ENCODE assay signal across 12 mouse cellular contexts in the genomic region with DNA sequence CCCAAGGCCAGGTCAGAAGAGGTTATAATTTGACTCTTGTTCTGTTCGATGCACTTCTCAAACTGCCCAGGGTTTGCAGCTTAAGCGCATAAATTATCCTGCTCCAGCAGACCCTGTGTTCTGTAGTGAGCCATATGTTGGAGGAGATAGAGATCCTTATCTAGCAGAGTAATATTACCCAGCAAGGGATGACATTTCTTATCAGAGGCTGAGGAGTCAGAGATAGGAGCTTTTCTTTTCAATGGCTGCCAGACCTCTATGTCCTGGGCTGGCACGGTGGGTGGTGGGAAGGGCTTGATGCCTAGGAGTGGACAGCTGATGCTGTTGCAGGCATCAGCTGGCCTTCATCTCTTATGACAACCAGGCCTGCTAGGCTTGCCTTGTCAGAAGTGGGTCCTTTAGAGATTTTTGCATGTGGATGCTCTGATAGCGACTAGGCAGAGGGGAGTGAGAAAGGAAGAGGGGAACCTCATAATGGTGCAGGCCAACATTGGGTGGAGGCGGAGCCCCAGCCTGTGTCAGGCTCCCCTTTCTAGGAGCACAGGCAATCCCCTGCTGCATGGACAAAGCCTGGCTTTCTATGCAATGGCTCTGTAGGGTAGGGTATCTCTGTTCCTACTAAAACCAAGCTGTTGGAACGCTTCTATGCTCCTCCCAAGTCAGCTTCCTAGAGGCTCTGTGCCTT.
DNase-seq lines count a peak whose midpoint lies in the region; ATAC-seq lines count a peak whose summit lies in the region.
"Had no signal": no experiment of that assay in that cellular context is flagged by ENCODE, and none has a peak within 500 bp of the region (broad histone marks: within the 10 kb centered on the region; RNA-seq: fewer than 3 reads in every experiment).

No protein-coding gene starts in this region.

- no peaks in the 10 kb centered on the region for H3K36me3 ChIP-seq in hindbrain, embryonic 14.5 days (replicated peaks; ENCODE audit: control insufficient read depth, insufficient read depth)
- H3K36me3 ChIP-seq in hindbrain, embryonic 10.5 days: no peaks in the 10 kb centered on the region
- H3K36me3 ChIP-seq: heart, embryonic 13.5 days; midbrain, embryonic 12.5 days had no signal

- no peak overlapping the region for H3K4me2 ChIP-seq in hindbrain, embryonic 14.5 days (replicated peaks)
- H3K4me2 ChIP-seq: heart, embryonic 13.5 days; lung, embryonic 14.5 days; midbrain, embryonic 12.5 days had no signal

- 78% methylated on average over 6 of the region's 6 CpGs for WGBS in hindbrain, embryonic 14.5 days
- WGBS in hindbrain, embryonic 10.5 days: 81% methylated on average over 6 of the region's 6 CpGs

- no peaks in the 10 kb centered on the region for H3K27me3 ChIP-seq in hindbrain, embryonic 14.5 days (ENCODE audit: control insufficient read depth, insufficient read depth, low read length)
- H3K27me3 ChIP-seq in hindbrain, embryonic 10.5 days (ENCODE audit: insufficient read depth, poor library complexity, severe bottlenecking): no peaks in the 10 kb centered on the region
- H3K27me3 ChIP-seq: midbrain, embryonic 12.5 days had no signal

- DNase-seq in hindbrain, embryonic 14.5 days (ENCODE audit: low spot score): no peak
- no peak for DNase-seq in hindbrain, embryonic 10.5 days (ENCODE audit: low spot score)
- DNase-seq in MEL-GATA-1-ER (ENCODE audit: extremely low read depth, low read depth): peak; percentile 92
- DNase-seq in kidney, postnatal 14 days: no peak
- DNase-seq: cerebellum, adult 11 months; lung, embryonic 14.5 days had no signal

- no peaks in the 10 kb centered on the region for H3K4me1 ChIP-seq in hindbrain, embryonic 14.5 days (replicated peaks; ENCODE audit: control insufficient read depth, insufficient read depth, low read length)
- no peaks in the 10 kb centered on the region for H3K4me1 ChIP-seq in hindbrain, embryonic 10.5 days (replicated peaks)
- H3K4me1 ChIP-seq: embryonic facial prominence, embryonic 10.5 days; midbrain, embryonic 12.5 days had no signal

- no peak overlapping the region for H3K9ac ChIP-seq in hindbrain, embryonic 14.5 days
- H3K9ac ChIP-seq: heart, embryonic 13.5 days; lung, embryonic 14.5 days; midbrain, embryonic 12.5 days had no signal

- no peak overlapping the region for H3K27ac ChIP-seq in hindbrain, embryonic 14.5 days
- no peak overlapping the region for H3K27ac ChIP-seq in hindbrain, embryonic 10.5 days
- H3K27ac ChIP-seq: embryonic facial prominence, embryonic 10.5 days; heart, embryonic 13.5 days; midbrain, embryonic 12.5 days had no signal

- no peak overlapping the region for H3K4me3 ChIP-seq in hindbrain, embryonic 14.5 days (replicated peaks; ENCODE audit: low read length)
- H3K4me3 ChIP-seq in hindbrain, embryonic 10.5 days: no peak overlapping the region
- H3K4me3 ChIP-seq: embryonic facial prominence, embryonic 10.5 days; heart, embryonic 13.5 days; midbrain, embryonic 12.5 days had no signal

- no peaks in the 10 kb centered on the region for H3K9me3 ChIP-seq in hindbrain, embryonic 14.5 days (ENCODE audit: control insufficient read depth, low read length)
- no peaks in the 10 kb centered on the region for H3K9me3 ChIP-seq in hindbrain, embryonic 10.5 days
- H3K9me3 ChIP-seq: embryonic facial prominence, embryonic 10.5 days; heart, embryonic 13.5 days; midbrain, embryonic 12.5 days had no signal

- ATAC-seq in hindbrain, embryonic 14.5 days (ENCODE audit: low FRiP score): peak; percentile 17; the same call in 1 of the 2 replicates
- peak; percentile 31; the same call in 1 of the 2 replicates for ATAC-seq in erythroblast, adult 5-6 weeks (replicated peaks; ENCODE audit: low FRiP score, poor library complexity, severe bottlenecking)
- ATAC-seq in megakaryocyte, adult 5-6 weeks (ENCODE audit: poor library complexity, severe bottlenecking): peak; percentile 16; the same call in 1 of the 2 replicates
- ATAC-seq in granulocyte monocyte progenitor cell, adult 5-6 weeks (replicated peaks; ENCODE audit: poor library complexity, severe bottlenecking): no peak
